28 mouse cellular contexts compared by ENCODE assay signal in the genomic region with DNA sequence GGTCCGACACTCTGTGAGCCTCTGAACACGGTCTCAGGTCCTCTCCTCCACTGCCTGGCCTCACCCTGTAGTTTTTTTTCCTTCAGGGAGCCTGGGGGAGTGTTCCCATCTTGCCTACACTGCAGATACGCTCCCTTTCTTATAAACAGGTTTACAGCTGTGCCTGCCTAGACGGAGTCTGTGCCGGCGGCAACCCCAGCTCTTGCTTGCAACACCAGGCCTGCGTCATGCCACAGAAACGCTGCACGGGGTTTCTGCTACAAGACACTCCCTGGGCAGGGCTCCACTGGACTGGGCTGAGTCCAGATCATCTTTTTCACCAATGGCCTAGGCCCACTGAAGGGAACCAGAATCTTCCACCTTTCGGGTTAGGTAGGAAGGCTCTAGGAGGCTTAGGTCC. TPM values are rescaled to one million over a fixed set of nuclear protein-coding genes. Genes with fewer than 3 reads are reported as not detected.
DNase-seq lines count a peak whose midpoint lies in the region; ATAC-seq and TF ChIP-seq lines count a peak whose summit lies in the region.
"Had no signal": no experiment of that assay in that cellular context is flagged by ENCODE, and none has a peak within 500 bp of the region (broad histone marks: within the 10 kb centered on the region; RNA-seq: fewer than 3 reads in every experiment).

No protein-coding gene starts in this region.

- no peak for TF ChIP-seq CTCF in gastrocnemius, adult 2 months (IDR thresholded peaks at IDR 0.05)
- no peak for TF ChIP-seq CTCF in lung, postnatal 0 days (IDR thresholded peaks at IDR 0.05)
- TF ChIP-seq CTCF in lung, adult 2 months (IDR thresholded peaks at IDR 0.05; ENCODE audit: insufficient read depth, low read length): no peak
- no peak for TF ChIP-seq CTCF in stomach, postnatal 0 days (IDR thresholded peaks at IDR 0.05; ENCODE audit: low read depth)

- no peaks in the 10 kb centered on the region for H3K36me3 ChIP-seq in lung, postnatal 0 days (ENCODE audit: insufficient read depth, low read length)
- no peaks in the 10 kb centered on the region for H3K36me3 ChIP-seq in stomach, postnatal 0 days (ENCODE audit: control insufficient read depth, insufficient read depth, low read length)
- H3K36me3 ChIP-seq: forebrain, embryonic 15.5 days; heart, embryonic 12.5 days; hindbrain, embryonic 10.5 days; intestine, embryonic 15.5 days; stomach, embryonic 15.5 days had no signal

- TF ChIP-seq POLR2A in lung, adult 2 months (IDR thresholded peaks at IDR 0.05; ENCODE audit: borderline replicate concordance, extremely low read depth, low read depth, low read length): no peak

- H3K9ac ChIP-seq in lung, postnatal 0 days (replicated peaks; ENCODE audit: low read depth): no peak overlapping the region
- no peak overlapping the region for H3K9ac ChIP-seq in stomach, postnatal 0 days (ENCODE audit: low read length)
- H3K9ac ChIP-seq: forebrain, embryonic 15.5 days; heart, embryonic 12.5 days; intestine, embryonic 15.5 days; liver, postnatal 0 days; stomach, embryonic 15.5 days had no signal

- no peaks in the 10 kb centered on the region for H3K27me3 ChIP-seq in lung, postnatal 0 days (replicated peaks; ENCODE audit: insufficient read depth, low read length)
- H3K27me3 ChIP-seq in stomach, postnatal 0 days (ENCODE audit: control insufficient read depth, insufficient read depth, low read length): no peaks in the 10 kb centered on the region
- H3K27me3 ChIP-seq: forebrain, embryonic 15.5 days; intestine, embryonic 15.5 days; stomach, embryonic 15.5 days had no signal

- no peaks in the 10 kb centered on the region for H3K4me1 ChIP-seq in lung, postnatal 0 days (ENCODE audit: insufficient read depth, low read depth, low read length)
- H3K4me1 ChIP-seq in lung, adult 2 months (ENCODE audit: control insufficient read depth, insufficient read depth, low read length): no peaks in the 10 kb centered on the region
- no peaks in the 10 kb centered on the region for H3K4me1 ChIP-seq in stomach, postnatal 0 days (replicated peaks; ENCODE audit: control insufficient read depth, insufficient read depth)
- H3K4me1 ChIP-seq: forebrain, embryonic 15.5 days; heart, embryonic 12.5 days; intestine, embryonic 15.5 days; stomach, embryonic 15.5 days had no signal

- peak; percentile 34 for DNase-seq in gastrocnemius, adult 2 months
- no peak for DNase-seq in gastrocnemius, postnatal 14 days
- DNase-seq in lung, postnatal 0 days (ENCODE audit: low spot score): peak; percentile 23
- DNase-seq in lung, adult 2 months: no peak
- peak; percentile 98 for DNase-seq in fat pad, adult 2 months (ENCODE audit: extremely low read depth, low read depth, low spot score)
- DNase-seq in stomach, postnatal 0 days (ENCODE audit: low spot score): peak; percentile 33
- no peak for DNase-seq in cerebellum, postnatal 10 days
- no peak for DNase-seq in thymus, postnatal 36 days
- DNase-seq: adrenal gland, postnatal 14 days; cerebellum, adult 2 months; gastrocnemius, postnatal 10 days; heart, adult 18-20 months; heart, postnatal 10 days; kidney, adult 9 months; layer of hippocampus, adult 9-11 months; liver, postnatal 0 days; thymus, adult 2 months had no signal

- H3K4me2 ChIP-seq in lung, postnatal 0 days (replicated peaks; ENCODE audit: low read depth, low read length): no peak overlapping the region
- no peak overlapping the region for H3K4me2 ChIP-seq in stomach, postnatal 0 days (replicated peaks; ENCODE audit: low read depth)
- H3K4me2 ChIP-seq: forebrain, embryonic 15.5 days; heart, embryonic 12.5 days; intestine, embryonic 15.5 days; liver, embryonic 11.5 days; midbrain, embryonic 11.5 days; stomach, embryonic 15.5 days had no signal

- TF ChIP-seq EP300 in lung, postnatal 0 days (IDR thresholded peaks at IDR 0.05): no peak
- TF ChIP-seq EP300 in stomach, postnatal 0 days (optimal IDR thresholded peaks at IDR 0.05): peak; percentile 47

- ATAC-seq in lung, postnatal 0 days: peak; percentile 28; the same call in 1 of the 2 replicates
- ATAC-seq in stomach, postnatal 0 days (ENCODE audit: low FRiP score, low TSS enrichment): peak; percentile 69; the same call in 1 of the 2 replicates
- ATAC-seq: CD4-positive, CD25-positive, alpha-beta regulatory T cell, adult 4 months; forebrain, embryonic 15.5 days; hindbrain, embryonic 16.5 days; intestine, embryonic 15.5 days; liver, postnatal 0 days had no signal

- H3K9me3 ChIP-seq in lung, postnatal 0 days (ENCODE audit: low read length): no peaks in the 10 kb centered on the region
- H3K9me3 ChIP-seq in stomach, postnatal 0 days (ENCODE audit: control insufficient read depth, low read length): no peaks in the 10 kb centered on the region
- H3K9me3 ChIP-seq: forebrain, embryonic 15.5 days; heart, embryonic 12.5 days; hindbrain, embryonic 10.5 days; intestine, embryonic 15.5 days; stomach, embryonic 15.5 days had no signal

- 68% methylated on average over 10 of the region's 10 CpGs for WGBS in lung, postnatal 0 days
- WGBS in lung, adult 2 months: 69% methylated on average over 10 of the region's 10 CpGs
- 56% methylated on average over 10 of the region's 10 CpGs for WGBS in stomach, postnatal 0 days

- H3K4me3 ChIP-seq in gastrocnemius, adult 2 months: no peak overlapping the region
- H3K4me3 ChIP-seq in lung, postnatal 0 days (ENCODE audit: low read depth, low read length): no peak overlapping the region
- no peak overlapping the region for H3K4me3 ChIP-seq in lung, adult 2 months (replicated peaks; ENCODE audit: extremely low read depth, low read depth, low read length)
- no peak overlapping the region for H3K4me3 ChIP-seq in stomach, postnatal 0 days (ENCODE audit: low read depth, low read length)
- H3K4me3 ChIP-seq: forebrain, embryonic 15.5 days; heart, embryonic 12.5 days; hindbrain, embryonic 10.5 days; intestine, embryonic 15.5 days; stomach, embryonic 15.5 days had no signal

- intact Hi-C loops in gastrocnemius, adult 2 months (cut with DNase I): no loop called here
- intact Hi-C loops in gastrocnemius, postnatal 14 days (cut with DNase I; ENCODE audit: low total_unique reads): loop anchor here (5.0 kb wide), 1 partner anchor 671 kb away; no protein-coding TSS in a partner anchor

- no peak overlapping the region for H3K27ac ChIP-seq in gastrocnemius, adult 2 months
- no peak overlapping the region for H3K27ac ChIP-seq in lung, postnatal 0 days (ENCODE audit: low read length)
- H3K27ac ChIP-seq in stomach, postnatal 0 days (replicated peaks): peak overlapping the region; percentile 77
- H3K27ac ChIP-seq: forebrain, embryonic 15.5 days; hindbrain, embryonic 10.5 days; intestine, embryonic 15.5 days; stomach, embryonic 15.5 days had no signal

RNA-seq across cellular contexts. Expression of a gene that starts 8.0 kb away (rescaled TPM):
- total RNA-seq in gastrocnemius, adult 2 months (2021): not detected
- under 1 TPM; 0.08 to 0.16 TPM for total RNA-seq in gastrocnemius, postnatal 14 days (2021)
- polyA plus RNA-seq in lung, postnatal 0 days (2015; fragmentation: Nextera tagmentation; extraction: Ambion mirVana): 0.87 and 1.1 TPM in 2 replicates
- 6.1 and 25.1 TPM in 2 replicates for polyA plus RNA-seq in lung, adult 2 months (2012; rRNA removed)
- 71.2 and 75.3 TPM in 2 replicates for polyA plus RNA-seq in stomach, postnatal 0 days (2015; fragmentation: Nextera tagmentation; extraction: Ambion mirVana)
- total RNA-seq: megakaryocyte progenitor cell, adult 5-6 weeks had no signal
- polyA plus RNA-seq: CD4-positive, CD25-positive, alpha-beta regulatory T cell, adult 4 months; forebrain, embryonic 15.5 days; hindbrain, embryonic 16.5 days; liver, embryonic 11.5 days; neural tube, embryonic 14.5 days had no signal

Comparison
In these comparisons a context has a peak if more than half of its experiments do, and no peak if none do; other contexts are left out.
1. DNase-seq: peak in gastrocnemius, adult 2 months (single experiment), lung, postnatal 0 days (single experiment), fat pad, adult 2 months (single experiment) and stomach, postnatal 0 days (single experiment); none in gastrocnemius, postnatal 14 days (single experiment), lung, adult 2 months (single experiment), cerebellum, postnatal 10 days (0 of 2) and thymus, postnatal 36 days (0 of 2).